Mouse (Mus musculus) cerebellum, adult 8-10 months (tissue): ENCODE data around the gene Cort.
"Not testable (repeated sequence)": the region's sequence is repeated elsewhere in the genome, so short reads cannot be mapped to it uniquely, and the experiment has no call there.

Experiments
- DNase-seq: peaks from one replicate; pipeline ENCODE4 v3.0.0; 2022

Gene Cort

GRCm38 (mm10) chr4:149126663-149127062 is at the start of gene Cort:
Cort (minus strand) TSS chr4:149126763.
- DNase-seq: no peak

- no peak for DNase-seq
Observed at GRCm38 (mm10) chr4:149173661-149174060, 47.1 kb upstream of the Cort start.

- DNase-seq: peak; percentile 28
Observed at GRCm38 (mm10) chr4:149172666-149173065, 46.1 kb upstream of the Cort start.

GRCm38 (mm10) chr4:149172083-149172482 is 45.5 kb upstream of the Cort start:
- no peak for DNase-seq

- no peak for DNase-seq
Observed at GRCm38 (mm10) chr4:149171581-149171981, 45.0 kb upstream of the Cort start.

- no peak for DNase-seq
Observed at GRCm38 (mm10) chr4:149170394-149170931, 43.9 kb upstream of the Cort start.

GRCm38 (mm10) chr4:149169926-149170325 is 43.4 kb upstream of the Cort start:
- DNase-seq: not testable (repeated sequence)

GRCm38 (mm10) chr4:149168016-149168415 is 41.5 kb upstream of the Cort start:
- DNase-seq: no peak

- no peak for DNase-seq
Observed at GRCm38 (mm10) chr4:149166957-149167611, 40.5 kb upstream of the Cort start.

- DNase-seq: peak; percentile 95
Observed at GRCm38 (mm10) chr4:149166215-149166946, 39.8 kb upstream of the Cort start, which contains the start of gene Pgd. Pgd (minus strand) TSS chr4:149166771.

GRCm38 (mm10) chr4:149164150-149164549 is 37.6 kb upstream of the Cort start:
- DNase-seq: no peak

GRCm38 (mm10) chr4:149163196-149163595 is 36.6 kb upstream of the Cort start:
- no peak for DNase-seq

- DNase-seq: no peak
Observed at GRCm38 (mm10) chr4:149161166-149161565, 34.6 kb upstream of the Cort start.

GRCm38 (mm10) chr4:149159891-149160290 is 33.3 kb upstream of the Cort start:
- DNase-seq: no peak

- no peak for DNase-seq
Observed at GRCm38 (mm10) chr4:149159203-149159602, 32.6 kb upstream of the Cort start.

- DNase-seq: no peak
Observed at GRCm38 (mm10) chr4:149157415-149157973, 30.9 kb upstream of the Cort start.

- DNase-seq: no peak
Observed at GRCm38 (mm10) chr4:149155711-149156110, 29.1 kb upstream of the Cort start.

- no peak for DNase-seq
Observed at GRCm38 (mm10) chr4:149154859-149155258, 28.3 kb upstream of the Cort start.

GRCm38 (mm10) chr4:149150721-149151120 is 24.2 kb upstream of the Cort start:
- DNase-seq: no peak

- no peak for DNase-seq
Observed at GRCm38 (mm10) chr4:149150256-149150655, 23.7 kb upstream of the Cort start.

- DNase-seq: no peak
Observed at GRCm38 (mm10) chr4:149149611-149150010, 23.0 kb upstream of the Cort start.

GRCm38 (mm10) chr4:149149196-149149595 is 22.6 kb upstream of the Cort start:
- DNase-seq: no peak

GRCm38 (mm10) chr4:149148084-149148483 is 21.5 kb upstream of the Cort start:
- no peak for DNase-seq

- DNase-seq: no peak
Observed at GRCm38 (mm10) chr4:149147528-149147927, 21.0 kb upstream of the Cort start.
